Mouse (Mus musculus) hindbrain, embryonic 10.5 days (tissue): ENCODE results near the gene Bcar1. TPM values are rescaled to one million over a fixed set of nuclear protein-coding genes. Genes with fewer than 3 reads are reported as not detected.

ENCODE experiments used
- DNase-seq: peaks from one replicate; pipeline ENCODE4 v3.0.0-alpha.2; 2017; ENCODE audit warnings: low spot score
- H3K27ac ChIP-seq: fragments of 300-500 bp; sonication (generic); 2 replicates; pipeline ENCODE4 v1.5.1; 2016; ENCODE audit warnings: mild to moderate bottlenecking, moderate library complexity
- H3K27me3 ChIP-seq: fragments of 300-500 bp; sonication (generic); 2 replicates; pipeline ENCODE4 v1.6.1; 2016; ENCODE audit warnings: mild to moderate bottlenecking; ENCODE audit not compliant: poor library complexity, insufficient read depth, severe bottlenecking
- H3K36me3 ChIP-seq: fragments of 300-500 bp; sonication (generic); 2 replicates; pipeline ENCODE4 v1.6.1; 2016; ENCODE audit warnings: mild to moderate bottlenecking, moderate library complexity
- H3K4me1 ChIP-seq: fragments of 300-500 bp; sonication (generic); replicated peaks from 2 replicates; pipeline ENCODE4 v1.6.1; 2016; ENCODE audit warnings: mild to moderate bottlenecking
- H3K4me3 ChIP-seq: fragments of 300-500 bp; sonication (generic); 2 replicates; pipeline ENCODE4 v1.5.1; 2016; ENCODE audit warnings: mild to moderate bottlenecking, moderate library complexity
- H3K9me3 ChIP-seq: fragments of 300-500 bp; sonication (generic); 2 replicates; pipeline ENCODE4 v1.6.1; 2016; ENCODE audit warnings: mild to moderate bottlenecking, moderate library complexity
- WGBS: fragments of 180-500 bp; shearing (Covaris S2); methylation state at CpG from one replicate; pipeline ENCODE4 v1.1.7; 2016; 5-methylcytosine and 5-hydroxymethylcytosine counted together
- polyA plus RNA-seq: library from polyadenylated mRNA; unstranded; fragments of >200 nt; fragmentation: Nextera tagmentation; extraction: Ambion mirVana; gene quantifications from 2 replicates; pipeline ENCODE4 v1.2.1, GENCODE M21; 2016

The Bcar1 gene
- polyA plus RNA-seq, 1 experiment from 2014 or later: 63.9 TPM

- Histone ChIP-seq H3K27ac (no peak overlapping the region), H3K4me1 (0 out of 2 replicates have a peak, but pooled peaks cover 11% of the 10 kb centered on the region)
Measured at GRCm38 (mm10) chr8:111701380-111701779, 42.2 kb downstream of the Bcar1 start.

DNA sequence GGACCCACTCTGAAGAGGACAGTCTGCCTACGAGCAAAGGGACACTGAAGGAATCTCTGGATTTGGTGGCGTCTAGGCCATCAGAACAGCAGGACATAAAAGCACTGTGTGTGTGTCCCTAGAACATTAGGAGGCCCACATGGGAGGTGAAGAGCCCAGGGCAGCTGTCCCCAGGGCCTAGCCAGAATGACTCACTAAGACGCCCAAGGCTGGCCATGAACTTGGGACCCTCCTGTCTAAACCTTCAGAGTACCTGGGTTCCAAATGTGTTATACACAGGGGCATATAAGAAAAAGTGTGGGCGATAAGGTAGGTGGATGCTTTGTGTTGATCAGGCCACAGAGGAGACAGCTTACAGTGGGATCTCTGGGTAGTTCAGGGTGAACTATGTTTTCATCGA lies 42.9 kb downstream of the Bcar1 start:
- H3K4me1 ChIP-seq: 0 out of 2 replicates have a peak, but pooled peaks cover 7% of the 10 kb centered on the region
- no peaks in the 10 kb centered on the region for H3K27me3 ChIP-seq
- no peak overlapping the region for H3K4me3 ChIP-seq
- no peaks in the 10 kb centered on the region for H3K9me3 ChIP-seq
- no peaks in the 10 kb centered on the region for H3K36me3 ChIP-seq
- no peak overlapping the region for H3K27ac ChIP-seq
- 88% methylated on average over 5 of the region's 5 CpGs for whole genome bisulfite sequencing
- no peak for DNase-seq

More at GRCm38 (mm10) chr8:111701380-111701779, 42.2 kb downstream of the Bcar1 start:
- Histone ChIP-seq H3K9me3 (no peaks in the 10 kb centered on the region), H3K27me3 (no peaks in the 10 kb centered on the region), H3K36me3 (no peaks in the 10 kb centered on the region), H3K4me3 (no peak overlapping the region)
- 84% methylated on average over 9 of the region's 9 CpGs for WGBS
- no peak for DNase-seq

- WGBS: 81% methylated on average over 3 of the region's 3 CpGs
- Histone ChIP-seq H3K4me1 (0 out of 2 replicates have a peak, but pooled peaks cover 1% of the 10 kb centered on the region), H3K27me3 (no peaks in the 10 kb centered on the region)
Measured at GRCm38 (mm10) chr8:111700201-111700600, 43.4 kb downstream of the Bcar1 start.

DNA sequence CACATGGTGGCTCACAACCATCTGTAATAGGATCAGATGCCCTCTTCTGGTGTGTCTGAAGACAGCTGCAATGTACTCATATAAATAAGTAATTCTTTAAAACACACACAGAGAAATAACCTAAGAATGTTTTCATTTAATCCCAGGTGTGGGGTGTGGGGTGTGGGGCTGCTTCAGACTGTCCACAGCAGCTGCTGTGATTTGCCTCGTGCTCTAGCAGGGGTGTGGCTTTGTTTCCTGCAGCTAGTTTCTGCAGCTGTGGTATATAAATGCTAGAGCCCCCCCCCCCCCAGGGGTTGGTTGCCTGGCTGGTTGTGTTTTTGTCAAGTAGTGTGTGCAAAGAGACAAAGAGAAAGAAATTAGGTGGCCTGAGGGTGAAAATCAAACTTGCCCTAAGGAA lies 44.6 kb downstream of the Bcar1 start:
- Histone ChIP-seq H3K9me3 (no peaks in the 10 kb centered on the region), H3K36me3 (no peaks in the 10 kb centered on the region), H3K4me3 (no peak overlapping the region), H3K4me1 (no peaks in the 10 kb centered on the region), H3K27me3 (no peaks in the 10 kb centered on the region), H3K27ac (no peak overlapping the region)
- no peak for DNase-seq
- 31% methylated on average over 1 of the region's 1 CpGs for WGBS

More at GRCm38 (mm10) chr8:111700201-111700600, 43.4 kb downstream of the Bcar1 start:
- Histone ChIP-seq H3K4me3 (no peak overlapping the region), H3K36me3 (no peaks in the 10 kb centered on the region), H3K9me3 (no peaks in the 10 kb centered on the region), H3K27ac (no peak overlapping the region)
- DNase-seq: no peak

DNA sequence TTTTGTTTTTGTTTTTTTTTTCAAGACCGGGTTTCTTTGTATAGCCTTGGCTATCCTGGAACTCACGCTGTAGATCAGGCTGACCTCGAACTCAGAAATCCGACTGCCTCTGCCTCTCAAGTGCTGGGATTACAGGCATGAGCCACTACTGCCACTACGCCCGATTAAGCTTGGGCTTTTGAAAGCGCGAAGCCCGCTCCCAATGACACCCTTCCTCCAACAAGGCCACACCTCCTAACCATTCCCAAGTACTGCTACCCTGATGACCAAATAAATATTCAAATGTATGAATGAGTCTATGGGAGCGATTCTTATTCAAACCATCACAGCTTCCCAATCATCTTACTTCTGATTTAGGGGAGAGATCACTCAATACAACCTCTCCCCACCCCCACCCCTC lies 46.0 kb downstream of the Bcar1 start:
- 76% methylated on average over 10 of the region's 10 CpGs for WGBS
- Histone ChIP-seq H3K36me3 (no peaks in the 10 kb centered on the region), H3K27ac (no peak overlapping the region), H3K9me3 (no peaks in the 10 kb centered on the region), H3K4me1 (peaks cover 9% of the 10 kb centered on the region; the same call in 1 of the 2 replicates), H3K27me3 (no peaks in the 10 kb centered on the region), H3K4me3 (no peak overlapping the region)
- DNase-seq: no peak

DNA sequence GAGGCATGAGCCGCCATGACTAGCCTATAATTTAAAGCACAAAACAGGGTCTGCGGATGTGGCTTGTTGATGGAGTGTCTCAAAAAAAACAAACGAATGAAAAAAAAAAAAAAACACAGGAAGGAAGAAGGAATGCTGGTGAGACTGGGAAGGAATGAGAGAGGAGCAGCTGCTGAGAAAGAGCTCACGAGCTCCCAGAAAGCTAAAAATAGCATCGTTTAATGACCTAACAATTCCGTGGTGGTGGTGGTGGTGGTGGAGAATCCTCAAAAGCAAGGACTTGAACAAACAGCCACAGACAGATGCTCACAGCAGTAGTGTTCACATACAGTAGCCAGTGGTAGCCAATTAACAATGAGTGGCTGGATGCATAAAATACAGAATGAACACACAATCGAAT lies 48.2 kb downstream of the Bcar1 start:
- no peaks in the 10 kb centered on the region for H3K9me3 ChIP-seq
- H3K27ac ChIP-seq: no peak overlapping the region
- no peak overlapping the region for H3K4me3 ChIP-seq
- no peaks in the 10 kb centered on the region for H3K36me3 ChIP-seq
- WGBS: 77% methylated on average over 7 of the region's 7 CpGs
- peaks cover 9% of the 10 kb centered on the region; the same call in 1 of the 2 replicates for H3K4me1 ChIP-seq
- DNase-seq: no peak
- H3K27me3 ChIP-seq: no peaks in the 10 kb centered on the region

DNA sequence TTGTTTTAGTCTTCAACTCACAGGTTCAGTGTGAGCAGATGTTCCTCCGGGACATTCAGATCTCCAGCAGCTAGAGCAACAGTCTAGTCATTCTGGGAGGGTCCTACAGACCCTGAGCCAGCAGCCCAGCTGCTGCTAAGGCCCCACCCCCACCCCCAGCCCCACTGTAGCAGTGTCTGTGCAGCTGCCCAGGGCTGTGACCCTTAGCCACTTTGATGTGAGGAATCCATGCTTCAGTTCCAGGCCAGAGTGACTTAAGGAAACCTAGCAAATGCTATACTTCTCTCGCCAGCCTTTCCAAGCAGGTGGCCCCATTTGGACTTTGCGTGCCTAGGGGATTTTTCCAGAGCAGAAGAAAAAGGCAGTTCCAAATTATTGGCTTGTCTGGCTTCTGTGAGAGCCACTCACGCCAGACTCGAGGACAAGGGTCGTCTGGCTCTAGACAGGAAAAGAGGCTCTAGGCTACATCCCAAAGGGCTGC lies 50.3 kb downstream of the Bcar1 start:
- WGBS: 65% methylated on average over 6 of the region's 6 CpGs

DNA sequence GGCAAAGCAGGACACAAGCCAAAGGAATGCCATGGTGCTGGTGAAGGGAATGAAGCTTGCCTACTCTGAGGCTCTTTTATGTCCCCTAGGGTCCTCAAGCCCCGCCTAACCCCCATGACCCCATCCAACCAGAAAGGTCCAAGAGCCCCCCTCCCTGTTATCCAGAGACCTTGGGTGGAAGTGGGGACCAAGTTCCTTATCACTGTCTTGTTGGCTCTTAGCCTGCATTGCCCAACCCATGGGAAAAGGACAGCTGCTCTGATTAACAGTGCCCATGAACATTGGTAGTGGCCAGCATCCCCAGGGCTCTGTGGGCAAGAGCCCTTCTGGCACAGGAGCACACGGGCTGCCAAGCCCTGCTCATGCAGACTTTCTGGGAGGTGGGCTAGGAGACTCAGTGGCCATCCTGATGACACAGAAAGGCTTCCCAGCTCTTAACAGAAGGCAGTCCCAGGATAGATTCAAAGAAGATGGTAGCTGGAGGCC lies 52.6 kb downstream of the Bcar1 start, which contains the start of gene Ctrb1:
TSS of gene Ctrb1 (minus strand) at position 51 of the 486 bp plus-strand sequence.
- 79% methylated on average over 2 of the region's 2 CpGs for WGBS
- no peaks in the 10 kb centered on the region for H3K9me3 ChIP-seq
- H3K36me3 ChIP-seq: no peaks in the 10 kb centered on the region
- H3K4me1 ChIP-seq: peaks cover 14% of the 10 kb centered on the region; the same call in 1 of the 2 replicates
- DNase-seq: no peak
- no peak within 1 kb of the TSS for H3K27ac ChIP-seq
- no peaks in the 10 kb centered on the region for H3K27me3 ChIP-seq
- no peak within 1 kb of the TSS for H3K4me3 ChIP-seq

More for the DNA sequence above, 50.3 kb downstream of the Bcar1 start:
- peaks cover 9% of the 10 kb centered on the region; the same call in 1 of the 2 replicates for H3K4me1 ChIP-seq
- no peak overlapping the region for H3K27ac ChIP-seq
- H3K36me3 ChIP-seq: no peaks in the 10 kb centered on the region
- no peak for DNase-seq
- H3K9me3 ChIP-seq: no peaks in the 10 kb centered on the region
- no peaks in the 10 kb centered on the region for H3K27me3 ChIP-seq
- H3K4me3 ChIP-seq: no peak overlapping the region

DNA sequence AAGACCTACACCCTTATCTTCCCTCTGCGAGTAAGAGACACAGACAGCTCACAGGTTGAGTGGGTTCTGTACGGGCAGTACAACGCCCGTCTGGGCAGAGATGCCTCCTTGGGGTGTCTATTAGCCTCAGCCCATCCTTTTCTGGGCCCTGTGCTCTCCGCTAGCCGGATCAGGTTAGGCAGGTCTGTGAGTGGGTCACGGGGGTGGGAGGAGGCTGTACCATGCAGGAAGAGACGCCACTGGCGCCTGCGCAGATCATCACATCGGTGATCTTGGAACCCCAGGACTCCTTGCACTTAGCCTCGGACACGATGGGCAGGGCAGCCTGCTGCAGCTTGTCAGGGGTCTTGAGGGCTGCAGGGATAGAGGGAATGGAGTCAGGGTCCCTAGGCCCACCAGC lies 56.7 kb downstream of the Bcar1 start:
- H3K9me3 ChIP-seq: no peaks in the 10 kb centered on the region
- no peak for DNase-seq
- H3K36me3 ChIP-seq: no peaks in the 10 kb centered on the region
- H3K27me3 ChIP-seq: no peaks in the 10 kb centered on the region
- no peak overlapping the region for H3K4me3 ChIP-seq
- WGBS: 80% methylated on average over 13 of the region's 13 CpGs
- H3K4me1 ChIP-seq: peaks cover 5% of the 10 kb centered on the region; the same call in 1 of the 2 replicates
- H3K27ac ChIP-seq: no peak overlapping the region

DNA sequence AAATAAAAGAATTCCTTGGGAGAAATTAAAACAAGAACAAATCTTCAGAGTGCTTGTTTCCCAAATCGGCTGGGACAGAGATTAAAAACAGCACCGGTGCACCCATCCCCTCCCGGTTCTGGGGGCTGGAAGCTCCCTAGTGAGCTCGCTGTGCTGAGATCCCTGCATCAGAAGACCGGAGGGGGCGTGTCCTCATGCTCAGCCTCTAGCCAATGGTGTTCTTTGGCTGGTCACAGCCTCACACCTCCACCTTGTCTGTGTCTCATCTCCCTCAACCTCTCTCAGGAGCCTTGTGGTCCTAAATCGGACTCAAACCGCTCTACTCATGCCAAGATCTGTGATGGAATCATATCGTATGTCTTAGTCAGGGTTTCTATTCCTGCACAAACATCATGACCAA lies 61.1 kb downstream of the Bcar1 start:
- H3K4me1 ChIP-seq: peaks cover 8% of the 10 kb centered on the region; the same call in 1 of the 2 replicates
- no peak for DNase-seq
- H3K9me3 ChIP-seq: no peaks in the 10 kb centered on the region
- no peaks in the 10 kb centered on the region for H3K27me3 ChIP-seq
- H3K36me3 ChIP-seq: no peaks in the 10 kb centered on the region
- 30% methylated on average over 9 of the region's 9 CpGs for WGBS
- H3K27ac ChIP-seq: no peak overlapping the region
- H3K4me3 ChIP-seq: no peak overlapping the region

GRCm38 (mm10) chr8:111681153-111681552 lies 62.5 kb downstream of the Bcar1 start:
- Histone ChIP-seq H3K36me3 (no peaks in the 10 kb centered on the region), H3K4me3 (no peak overlapping the region), H3K9me3 (peaks cover 9% of the 10 kb centered on the region), H3K27ac (no peak overlapping the region), H3K4me1 (0 out of 2 replicates have a peak, but pooled peaks cover 3% of the 10 kb centered on the region), H3K27me3 (no peaks in the 10 kb centered on the region)
- WGBS: 76% methylated on average over 11 of the region's 11 CpGs
- DNase-seq: no peak

DNA sequence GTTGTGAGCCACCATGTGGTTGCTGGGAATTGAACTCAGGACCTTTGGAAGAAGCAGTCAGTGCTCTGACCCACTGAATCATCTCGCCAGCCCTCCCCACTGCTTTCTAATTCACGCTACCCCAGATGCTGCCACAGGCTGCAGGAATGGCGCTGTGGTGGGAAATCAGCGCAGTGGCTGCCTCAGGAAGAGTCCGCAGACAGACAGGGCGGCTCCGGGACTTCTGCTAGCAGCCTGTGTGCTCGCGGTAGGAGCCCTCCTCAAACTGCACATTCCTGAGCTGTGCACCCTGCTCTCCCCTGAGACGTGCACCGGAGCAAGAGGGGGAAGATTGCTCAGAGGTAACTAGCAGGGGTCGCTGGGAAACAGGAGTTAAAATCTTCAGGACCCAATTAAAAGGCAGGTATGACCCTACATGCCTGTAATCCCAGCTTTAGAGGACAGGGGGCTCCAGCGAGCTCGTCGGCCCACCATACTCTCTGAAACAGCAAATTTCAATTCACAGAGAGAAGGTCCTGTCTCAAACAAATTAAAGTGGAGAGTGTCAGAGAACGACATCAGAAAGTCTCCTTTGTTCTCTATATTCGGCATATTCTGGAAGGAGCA lies 63.1 kb downstream of the Bcar1 start:
- 43% methylated on average over 17 of the region's 17 CpGs for WGBS

DNA sequence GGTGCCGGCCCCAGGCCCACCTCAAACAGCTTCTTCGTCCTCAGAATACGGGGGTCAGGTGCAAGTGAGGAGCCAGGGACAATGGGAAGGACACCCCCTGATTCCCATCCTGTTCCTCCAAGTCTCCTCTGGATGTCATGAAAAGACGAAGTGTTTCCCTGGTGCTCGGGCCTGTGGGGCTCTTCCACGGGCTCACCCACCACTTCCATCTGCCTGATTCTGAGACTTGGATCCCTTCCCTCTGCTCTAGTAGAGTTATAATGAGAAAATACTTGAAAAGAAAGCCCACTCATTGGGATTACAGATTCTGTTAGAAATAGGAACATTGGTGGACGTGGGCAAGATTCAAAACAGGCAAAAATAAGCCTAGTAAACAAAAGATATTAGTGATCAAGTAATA lies 64.8 kb downstream of the Bcar1 start:
- DNase-seq: no peak
- 88% methylated on average over 7 of the region's 7 CpGs for WGBS
- H3K36me3 ChIP-seq: no peaks in the 10 kb centered on the region
- H3K27me3 ChIP-seq: no peaks in the 10 kb centered on the region
- H3K4me3 ChIP-seq: no peak overlapping the region
- no peak overlapping the region for H3K27ac ChIP-seq
- peaks cover 10% of the 10 kb centered on the region for H3K9me3 ChIP-seq
- H3K4me1 ChIP-seq: 0 out of 2 replicates have a peak, but pooled peaks cover 3% of the 10 kb centered on the region

More for the DNA sequence above, 63.1 kb downstream of the Bcar1 start:
- H3K4me3 ChIP-seq: no peak overlapping the region
- no peak overlapping the region for H3K27ac ChIP-seq
- 0 out of 2 replicates have a peak, but pooled peaks cover 3% of the 10 kb centered on the region for H3K4me1 ChIP-seq
- no peak for DNase-seq
- peaks cover 10% of the 10 kb centered on the region for H3K9me3 ChIP-seq
- no peaks in the 10 kb centered on the region for H3K27me3 ChIP-seq
- no peaks in the 10 kb centered on the region for H3K36me3 ChIP-seq
